Mouse (Mus musculus) spleen, postnatal 14 days (tissue): ENCODE data around the gene Pcp2.
A peak's percentile ranks its signal among the peaks of the same experiment; 100 is the strongest.

ENCODE experiments used
- DNase-seq, 2 experiments: peaks; one replicate each; pipeline ENCODE4 v3.0.0; 2021 to 2022; ENCODE audit warnings: low spot score in 2 of 2

Pcp2 gene

GRCm38 (mm10) chr8:3625445-3625844 is at the start of gene Pcp2:
TSS of gene Pcp2 (minus strand) at chr8:3625545.
- DNase-seq: no peak

- no peak for DNase-seq
Measured at GRCm38 (mm10) chr8:3674671-3675070, 49.3 kb upstream of the Pcp2 start.

- peak; percentile 68 to 84 for DNase-seq
Measured at GRCm38 (mm10) chr8:3671980-3672491, 46.7 kb upstream of the Pcp2 start, which contains the start of gene Fcor. TSS of gene Fcor (minus strand) at chr8:3672362.

GRCm38 (mm10) chr8:3670388-3670787 is 45.0 kb upstream of the Pcp2 start:
- DNase-seq: no peak

GRCm38 (mm10) chr8:3665507-3665906 is 40.2 kb upstream of the Pcp2 start, which contains the start of gene Mcemp1:
TSS of gene Mcemp1 (plus strand) at chr8:3665754.
- DNase-seq: no peak

- DNase-seq: no peak
Measured at GRCm38 (mm10) chr8:3664405-3664804, 39.1 kb upstream of the Pcp2 start.

- DNase-seq: no peak
Measured at GRCm38 (mm10) chr8:3660889-3661288, 35.5 kb upstream of the Pcp2 start.

GRCm38 (mm10) chr8:3656725-3657381 is 31.5 kb upstream of the Pcp2 start:
- no peak for DNase-seq

- DNase-seq: no peak
Measured at GRCm38 (mm10) chr8:3655526-3655925, 30.2 kb upstream of the Pcp2 start, which contains the start of gene Retn. TSS of gene Retn (plus strand) at chr8:3655770.

GRCm38 (mm10) chr8:3654726-3655508 is 29.6 kb upstream of the Pcp2 start:
- DNase-seq: no peak

- DNase-seq: no peak
Measured at GRCm38 (mm10) chr8:3652845-3653244, 27.5 kb upstream of the Pcp2 start.

- no peak for DNase-seq
Measured at GRCm38 (mm10) chr8:3648990-3649389, 23.6 kb upstream of the Pcp2 start.

- no peak for DNase-seq
Measured at GRCm38 (mm10) chr8:3648268-3648667, 22.9 kb upstream of the Pcp2 start.

- DNase-seq: no peak
Measured at GRCm38 (mm10) chr8:3647561-3647960, 22.2 kb upstream of the Pcp2 start.

GRCm38 (mm10) chr8:3646824-3647531 is 21.6 kb upstream of the Pcp2 start:
- DNase-seq: no peak

GRCm38 (mm10) chr8:3645804-3646203 is 20.5 kb upstream of the Pcp2 start:
- peak in 1 of 2 experiments; percentile 42 for DNase-seq

GRCm38 (mm10) chr8:3631478-3631875 is 6.1 kb upstream of the Pcp2 start:
- DNase-seq: no peak

- peak; percentile 70 to 79 for DNase-seq
Measured at GRCm38 (mm10) chr8:3630647-3631477, 5.5 kb upstream of the Pcp2 start, which contains the start of gene Stxbp2. TSS of gene Stxbp2 (plus strand) at chr8:3630955.

GRCm38 (mm10) chr8:3628014-3628413 is 2.7 kb upstream of the Pcp2 start:
- DNase-seq: peak in 1 of 2 experiments; percentile 31

GRCm38 (mm10) chr8:3626971-3627370 is 1.6 kb upstream of the Pcp2 start:
- DNase-seq: no peak

- no peak for DNase-seq
Measured at GRCm38 (mm10) chr8:3622119-3622518, 3.2 kb downstream of the Pcp2 start.
